Mouse (Mus musculus) MEL (cell line): ENCODE results near the gene Borcs7. TPM values are rescaled to one million over a fixed set of nuclear protein-coding genes. Genes with fewer than 3 reads are reported as not detected.

Source experiments
- DNase-seq: peaks from one replicate; pipeline ENCODE4 v3.0.0; 2011; ENCODE audit warnings: low read depth, low spot score
- H3K27ac ChIP-seq: 2 replicates; pipeline ENCODE4 v1.5.1; 2012; ENCODE audit warnings: low read depth, mild to moderate bottlenecking, control low read depth, low read length, moderate library complexity; ENCODE audit not compliant: control insufficient read depth
- H3K27me3 ChIP-seq, 2 experiments: fragments of 150-350 bp in 1 of 2; sonication (generic) in 1 of 2; 2 replicates each; pipeline ENCODE4 v1.6.1; 2012; ENCODE audit warnings: low read length in 2 of 2, mild to moderate bottlenecking in 2 of 2, improper control_type of control experiment in 1 of 2, moderate library complexity in 1 of 2; ENCODE audit not compliant: insufficient read depth in 2 of 2, control insufficient read depth in 1 of 2
- H3K36me3 ChIP-seq, 2 experiments: 2 replicates each; pipeline ENCODE4 v1.6.1; 2012 to 2014; ENCODE audit warnings: low read length in 2 of 2, improper control_type of control experiment in 1 of 2, inconsistent platforms in 1 of 2, mild to moderate bottlenecking in 1 of 2; ENCODE audit not compliant: insufficient read depth in 2 of 2, control insufficient read depth in 1 of 2
- H3K4me1 ChIP-seq, 2 experiments: fragments of 150-350 bp in 1 of 2; sonication (generic) in 1 of 2; 2 replicates each; pipeline ENCODE4 v1.6.1; 2012; ENCODE audit warnings: low read length in 2 of 2, improper control_type of control experiment in 1 of 2, mild to moderate bottlenecking in 1 of 2; ENCODE audit not compliant: insufficient read depth in 2 of 2, control insufficient read depth in 1 of 2
- H3K4me3 ChIP-seq, 2 experiments: fragments of 150-350 bp in 1 of 2; sonication (generic) in 1 of 2; 2 replicates each; pipeline ENCODE4 v1.5.1; 2012; ENCODE audit warnings: low read depth in 2 of 2, low read length in 2 of 2, mild to moderate bottlenecking in 2 of 2, moderate library complexity in 2 of 2, control low read depth in 1 of 2, improper control_type of control experiment in 1 of 2; ENCODE audit not compliant: control insufficient read depth in 1 of 2, insufficient read depth in 1 of 2
- H3K79me2 ChIP-seq: 2 replicates; pipeline ENCODE4 v1.6.1; 2012; ENCODE audit warnings: mild to moderate bottlenecking, low read length, moderate library complexity; ENCODE audit not compliant: control insufficient read depth, poor library complexity, insufficient read depth
- H3K9ac ChIP-seq: 2 replicates; pipeline ENCODE4 v1.6.1; 2012; ENCODE audit warnings: low read depth, mild to moderate bottlenecking, control low read depth, low read length, moderate library complexity; ENCODE audit not compliant: control insufficient read depth, poor library complexity, severe bottlenecking
- H3K9me3 ChIP-seq: fragments of 150-350 bp; sonication (generic); replicated peaks from 2 replicates; pipeline ENCODE4 v1.6.1; 2012; ENCODE audit warnings: mild to moderate bottlenecking, low read length, improper control_type of control experiment, moderate library complexity; ENCODE audit not compliant: insufficient read depth
- BHLHE40 ChIP-seq: IDR thresholded peaks from 2 replicates; pipeline ENCODE4 v1.6.1; 2012; ENCODE audit warnings: low read depth, mild to moderate bottlenecking, inconsistent platforms, low read length, improper control_type of control experiment, borderline replicate concordance
- CTCF ChIP-seq, 3 experiments: IDR thresholded peaks in 2 of 3; conservative IDR thresholded peaks in 1 of 3; 2 replicates each; pipeline ENCODE4 v1.5.1; 2011 to 2012; ENCODE audit warnings: low read length in 3 of 3, low read depth in 2 of 3, mild to moderate bottlenecking in 2 of 3, improper control_type of control experiment in 1 of 3, inconsistent platforms in 1 of 3, mixed read lengths in 1 of 3, moderate library complexity in 1 of 3; ENCODE audit not compliant: control insufficient read depth in 1 of 3, insufficient read depth in 1 of 3, poor library complexity in 1 of 3, severe bottlenecking in 1 of 3
- GABPA ChIP-seq: IDR thresholded peaks from 2 replicates; pipeline ENCODE4 v1.6.1; 2012; ENCODE audit warnings: low read depth, mild to moderate bottlenecking, inconsistent platforms, low read length, improper control_type of control experiment, moderate library complexity
- GATA1 ChIP-seq: IDR thresholded peaks from 2 replicates; pipeline ENCODE4 v1.6.1; 2011; ENCODE audit warnings: low read depth, low read length, improper control_type of control experiment
- MAX ChIP-seq: IDR thresholded peaks from 2 replicates; pipeline ENCODE4 v1.6.1; 2011; ENCODE audit warnings: low read length, improper control_type of control experiment
- MEF2A ChIP-seq: IDR thresholded peaks from 2 replicates; pipeline ENCODE4 v1.6.1; 2014; ENCODE audit warnings: low read depth, mild to moderate bottlenecking, inconsistent platforms, low read length, improper control_type of control experiment; ENCODE audit not compliant: poor library complexity, insufficient replicate concordance, severe bottlenecking; ENCODE audit errors: extremely low read depth
- MXI1 ChIP-seq: IDR thresholded peaks from 2 replicates; pipeline ENCODE4 v1.6.1; 2011; ENCODE audit warnings: mild to moderate bottlenecking, low read depth, low read length, improper control_type of control experiment
- MYB ChIP-seq: IDR thresholded peaks from 2 replicates; pipeline ENCODE4 v1.6.1; 2011; ENCODE audit warnings: mild to moderate bottlenecking, low read depth, low read length, improper control_type of control experiment
- MYC ChIP-seq: IDR thresholded peaks from 2 replicates; pipeline ENCODE4 v1.6.1; 2011; ENCODE audit warnings: low read depth, mild to moderate bottlenecking, low read length, improper control_type of control experiment, moderate library complexity
- POLR2AphosphoS5 ChIP-seq: IDR thresholded peaks from 2 replicates; pipeline ENCODE4 v1.6.1; 2012; ENCODE audit warnings: low read depth, borderline replicate concordance, mild to moderate bottlenecking, inconsistent platforms, low read length, moderate library complexity, mixed read lengths
- RAD21 ChIP-seq: IDR thresholded peaks from 2 replicates; pipeline ENCODE4 v1.6.1; 2011; ENCODE audit warnings: mild to moderate bottlenecking, low read depth, low read length, improper control_type of control experiment
- RCOR1 ChIP-seq: IDR thresholded peaks from 2 replicates; pipeline ENCODE4 v1.6.1; 2012; ENCODE audit warnings: low read depth, mild to moderate bottlenecking, inconsistent platforms, low read length, improper control_type of control experiment
- SIN3A ChIP-seq: IDR thresholded peaks from 2 replicates; pipeline ENCODE4 v1.6.1; 2012; ENCODE audit warnings: low read length, improper control_type of control experiment, inconsistent platforms
- SMC3 ChIP-seq: IDR thresholded peaks from 2 replicates; pipeline ENCODE4 v1.6.1; 2011; ENCODE audit warnings: low read depth, low read length, improper control_type of control experiment
- TAL1 ChIP-seq: IDR thresholded peaks from 2 replicates; pipeline ENCODE4 v1.6.1; 2012; ENCODE audit warnings: mild to moderate bottlenecking, inconsistent platforms, low read length, moderate library complexity, mixed read lengths
- UBTF ChIP-seq: IDR thresholded peaks from 2 replicates; pipeline ENCODE4 v1.6.1; 2012; ENCODE audit warnings: low read depth, mild to moderate bottlenecking, inconsistent platforms, low read length, improper control_type of control experiment, moderate library complexity, borderline replicate concordance; ENCODE audit not compliant: insufficient read depth
- ZC3H11A ChIP-seq: IDR thresholded peaks from 2 replicates; pipeline ENCODE4 v1.6.1; 2012; ENCODE audit warnings: low read depth, mild to moderate bottlenecking, inconsistent platforms, low read length, improper control_type of control experiment
- ZKSCAN1 ChIP-seq: IDR thresholded peaks from 2 replicates; pipeline ENCODE4 v1.6.1; 2012; ENCODE audit warnings: low read depth, mild to moderate bottlenecking, inconsistent platforms, low read length, improper control_type of control experiment, moderate library complexity
- ZMIZ1 ChIP-seq: IDR thresholded peaks from 2 replicates; pipeline ENCODE4 v1.6.1; 2012; ENCODE audit warnings: low read depth, mild to moderate bottlenecking, inconsistent platforms, low read length, improper control_type of control experiment, moderate library complexity
- polyA plus RNA-seq, 2 experiments: library from polyadenylated mRNA; stranded (reverse) in 1 of 2; unstranded in 1 of 2; fragments of >175 nt in 1 of 2; fragments of >200 nt in 1 of 2; gene quantifications; 2 replicates each; pipeline versions ENCODE4 v1.2.1 to v1.2.4; 2012; ENCODE audit warnings: low replicate concordance in 2 of 2, low read depth in 1 of 2; ENCODE audit not compliant: insufficient read length in 2 of 2, insufficient read depth in 1 of 2, missing spikeins in 1 of 2
- total RNA-seq: library from RNA; depleted of rRNA; stranded (reverse); fragments of 300-350 nt; gene quantifications from 2 replicates; pipeline ENCODE4 v1.2.3, GENCODE M21; 2012

Gene Borcs7
- total and polyA plus RNA-seq, 3 experiments = 4.1 to 11.1 TPM; not detected in 1

DNA sequence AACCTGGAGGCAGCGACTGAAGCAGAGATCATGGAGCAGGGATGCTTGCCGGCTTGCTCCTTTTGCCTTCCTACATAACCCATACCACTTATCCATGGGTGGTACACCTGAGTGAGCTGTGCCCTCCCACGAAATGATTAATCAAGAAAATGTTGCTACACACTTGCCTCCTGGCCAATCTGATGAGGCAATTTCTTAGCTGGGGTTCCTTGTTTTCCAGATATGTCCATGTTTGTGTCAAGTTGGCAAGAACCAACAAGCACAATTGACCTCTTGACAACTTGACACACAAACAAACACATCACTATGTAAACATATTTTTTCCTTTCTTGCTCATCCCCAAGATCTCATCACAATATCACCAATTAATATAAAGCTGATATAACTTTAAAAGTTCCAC, 14.1 kb upstream of the Borcs7 start:
- H3K9ac ChIP-seq = no peak overlapping the region
- H3K4me1 ChIP-seq = peaks cover 0 to 20% of the 10 kb centered on the region in 2 experiments; a peak in 2 of 4 replicates
- no peak overlapping the region for H3K4me3 ChIP-seq
- H3K9me3 ChIP-seq = no peaks in the 10 kb centered on the region
- H3K36me3 ChIP-seq = peaks cover 0 to 23% of the 10 kb centered on the region in 2 experiments; a peak in 2 of 4 replicates
- TF ChIP-seq SIN3A (no peak), UBTF (no peak), MAX (no peak), RAD21 (no peak), MYB (no peak), GABPA (no peak), MEF2A (no peak), POLR2AphosphoS5 (no peak), TAL1 (no peak), ZMIZ1 (no peak), MXI1 (no peak), RCOR1 (no peak), BHLHE40 (no peak), ZC3H11A (no peak), CTCF (IDR thresholded peaks at IDR 0.05 in 2 of 3, conservative IDR thresholded peaks at IDR 0.05 in 1 of 3; ENCODE audit: control insufficient read depth in 1 of 3, insufficient read depth in 1 of 3, low read depth in 2 of 3, low read length in 3 of 3, poor library complexity in 1 of 3, severe bottlenecking in 1 of 3) (no peak), MYC (no peak), ZKSCAN1 (no peak)
- peaks cover 0 to 2% of the 10 kb centered on the region in 2 experiments; a peak in 1 of 4 replicates for H3K27me3 ChIP-seq
- no peak for DNase-seq
- H3K79me2 ChIP-seq = no peaks in the 10 kb centered on the region
- H3K27ac ChIP-seq = no peak overlapping the region

GRCm38 (mm10) chr19:46679720-46680383, 9.9 kb upstream of the Borcs7 start:
- Histone ChIP-seq H3K4me3 (no peak overlapping the region), H3K36me3 (peaks cover 0 to 11% of the 10 kb centered on the region in 2 experiments; a peak in 2 of 4 replicates), H3K4me1 (peaks cover 0 to 7% of the 10 kb centered on the region in 2 experiments; a peak in 2 of 4 replicates), H3K79me2 (no peaks in the 10 kb centered on the region), H3K9ac (no peak overlapping the region), H3K27me3 (peaks cover 2% of the 10 kb centered on the region in 2 experiments; a peak in 2 of 4 replicates), H3K9me3 (no peaks in the 10 kb centered on the region), H3K27ac (no peak overlapping the region)
- DNase-seq = peak; percentile 66
- 0 out of 2 replicates have a peak, but pooled peaks have one; percentile 7 for TF ChIP-seq SMC3
- TF ChIP-seq GATA1 = peak; percentile 77
- no peak for TF ChIP-seq MYB
